Mouse (Mus musculus) C2C12 (cell line): ENCODE measurements at regions not wholly inside any gene's neighbourhood (a gene's known extent, or its start where the extent isn't known, plus 50 kb on each side); places are given as distances from the start of the nearest gene placed in this dataset.

Source experiments
- H3K27me3 ChIP-seq: one replicate; pipeline ENCODE4 v1.6.1; 2011; ENCODE audit not compliant: control insufficient read depth, insufficient read depth, insufficient read length
- H3K36me3 ChIP-seq: one replicate; pipeline ENCODE4 v1.6.1; 2011; ENCODE audit not compliant: control insufficient read depth, insufficient read depth
- H3K4me3 ChIP-seq: one replicate; pipeline ENCODE4 v1.5.1; 2011; ENCODE audit warnings: mild to moderate bottlenecking, control low read depth; ENCODE audit not compliant: poor library complexity, insufficient read depth, severe bottlenecking
- H3K79me2 ChIP-seq: one replicate; pipeline ENCODE4 v1.6.1; 2011; ENCODE audit not compliant: control insufficient read depth, insufficient read depth
- H3K79me3 ChIP-seq: one replicate; pipeline ENCODE4 v1.6.1; 2011; ENCODE audit warnings: low read depth, control low read depth
- H3ac ChIP-seq: one replicate; pipeline ENCODE3; 2011; ENCODE audit warnings: low read depth; ENCODE audit not compliant: control insufficient read depth, insufficient read length
- CEBPB ChIP-seq: IDR thresholded peaks from one replicate; pipeline ENCODE4 v1.6.1; 2011; ENCODE audit warnings: low read depth, mild to moderate bottlenecking, control low read depth, moderate library complexity
- CTCF ChIP-seq: IDR thresholded peaks from one replicate; pipeline ENCODE4 v1.5.1; 2011; ENCODE audit not compliant: control insufficient read depth, insufficient read depth, insufficient read length
- FOSL1 ChIP-seq: IDR thresholded peaks from one replicate; pipeline ENCODE4 v1.8.0; 2011; ENCODE audit warnings: mild to moderate bottlenecking, low read length; ENCODE audit not compliant: poor library complexity, insufficient read depth, severe bottlenecking
- MAX ChIP-seq: IDR thresholded peaks from one replicate; pipeline ENCODE4 v1.6.1; 2011; ENCODE audit warnings: mild to moderate bottlenecking, control low read depth
- MYOD1 ChIP-seq: IDR thresholded peaks from one replicate; pipeline ENCODE4 v1.6.1; 2011; ENCODE audit warnings: low read depth; ENCODE audit not compliant: control insufficient read depth, insufficient read length
- MYOG ChIP-seq: IDR thresholded peaks from one replicate; pipeline ENCODE4 v1.6.1; 2011; ENCODE audit not compliant: control insufficient read depth, insufficient read length; ENCODE audit errors: extremely low read depth
- USF1 ChIP-seq: IDR thresholded peaks from one replicate; pipeline ENCODE4 v1.6.1; 2011; ENCODE audit warnings: low read depth, mild to moderate bottlenecking, control low read depth, moderate library complexity

DNA sequence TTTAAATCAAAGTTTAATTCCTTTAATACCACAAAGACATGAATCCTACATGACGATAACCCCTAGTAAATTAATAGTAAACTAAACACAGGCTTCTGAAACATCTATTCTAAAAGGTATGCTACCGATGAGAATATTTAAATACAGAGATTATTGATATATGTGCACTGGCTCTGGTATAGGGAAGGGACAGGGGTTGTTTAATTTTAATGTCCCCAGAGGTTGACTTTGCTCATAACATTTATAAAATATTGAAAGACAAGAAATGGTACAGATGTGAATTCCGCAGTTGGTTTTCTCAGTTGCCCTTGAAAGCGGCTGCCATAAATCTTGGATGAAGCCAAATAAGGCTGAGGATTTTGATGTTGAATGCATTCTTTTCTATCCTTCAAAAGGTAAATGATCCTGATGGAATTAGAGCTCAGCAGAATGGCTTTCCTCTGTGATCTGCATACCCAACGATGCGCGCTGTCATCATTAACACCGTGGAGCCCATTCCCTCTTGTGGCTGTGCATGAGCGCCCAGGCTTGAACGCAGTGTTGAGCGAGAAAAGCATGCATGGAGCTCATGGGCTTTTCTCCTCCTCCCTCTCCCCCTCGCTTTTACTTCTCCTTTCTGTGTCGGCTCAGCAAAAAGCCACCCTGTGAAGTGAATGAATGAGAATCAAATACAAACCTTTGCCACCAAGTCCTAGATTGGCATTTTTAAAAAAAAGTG, 195.4 kb upstream of the Gm10306 start:
- Histone ChIP-seq H3K4me3 (no peak overlapping the region), H3K36me3 (no peaks in the 10 kb centered on the region), H3ac (no peak overlapping the region), H3K79me2 (no peaks in the 10 kb centered on the region), H3K27me3 (no peaks in the 10 kb centered on the region), H3K79me3 (no peaks in the 10 kb centered on the region)
- no peak for TF ChIP-seq CTCF
- TF ChIP-seq FOSL1 = no peak
- no peak for TF ChIP-seq MAX
- TF ChIP-seq CEBPB = no peak
- no peak for TF ChIP-seq USF1
- TF ChIP-seq MYOG = no peak

DNA sequence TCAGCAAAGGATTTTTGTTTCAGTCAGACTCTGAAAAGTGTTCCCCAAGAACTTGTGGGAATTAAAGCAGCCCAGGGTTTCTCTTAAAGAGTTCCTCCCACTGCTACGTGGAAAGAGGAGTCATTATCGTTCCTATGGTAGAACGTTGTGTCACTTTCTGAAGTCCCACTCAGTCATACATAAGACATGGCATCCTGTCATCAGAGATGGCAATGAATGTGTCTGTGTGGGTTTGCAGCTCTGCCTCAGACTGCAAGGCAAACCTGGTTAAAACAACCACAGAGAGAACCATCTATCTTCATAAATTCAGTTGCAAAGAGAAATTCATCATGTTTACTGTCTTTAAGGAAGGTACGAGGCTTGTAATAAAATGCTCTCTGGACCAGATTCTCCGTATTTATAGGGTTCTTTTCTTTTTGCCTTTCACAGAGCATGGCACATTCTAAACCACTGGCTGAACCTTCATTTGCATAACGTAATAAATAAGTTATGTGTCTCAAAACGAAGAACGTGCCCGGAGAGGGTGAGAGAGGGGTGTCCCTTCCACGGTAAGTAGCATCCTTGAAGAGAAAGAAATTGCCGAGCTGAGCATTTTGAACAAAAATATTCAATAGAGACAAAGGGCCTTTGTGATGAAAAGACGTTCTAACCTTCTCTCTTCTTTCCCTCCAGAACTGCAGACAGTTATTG, 194.7 kb upstream of the Gm10306 start:
- Histone ChIP-seq H3K79me3 (no peaks in the 10 kb centered on the region), H3K79me2 (no peaks in the 10 kb centered on the region), H3K4me3 (no peak overlapping the region), H3K36me3 (no peaks in the 10 kb centered on the region), H3K27me3 (no peaks in the 10 kb centered on the region), H3ac (no peak overlapping the region)
- TF ChIP-seq USF1 = no peak

DNA sequence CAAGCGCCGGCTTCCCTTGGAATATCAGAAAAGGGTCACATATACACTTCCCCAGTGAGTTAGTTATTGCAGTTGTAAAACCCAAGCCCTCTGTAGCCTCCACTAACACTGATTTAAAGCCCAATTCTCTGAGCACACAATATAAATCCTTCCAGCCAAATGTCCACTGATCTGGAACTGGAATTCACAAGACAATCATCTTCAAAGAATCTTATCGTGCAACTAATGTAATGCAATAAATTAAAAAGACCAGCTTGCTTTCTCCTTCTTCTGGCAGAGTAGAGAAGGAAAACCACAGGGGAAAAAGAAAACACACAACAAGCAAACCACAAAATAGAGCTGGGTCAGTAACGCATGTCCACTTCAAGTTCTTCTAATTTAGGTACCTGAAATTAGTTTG, 191.0 kb upstream of the Gm10306 start:
- Histone ChIP-seq H3K79me2 (no peaks in the 10 kb centered on the region), H3K4me3 (no peak overlapping the region), H3K27me3 (no peaks in the 10 kb centered on the region), H3ac (no peak overlapping the region), H3K36me3 (no peaks in the 10 kb centered on the region), H3K79me3 (no peaks in the 10 kb centered on the region)
- TF ChIP-seq USF1 = no peak
- no peak for TF ChIP-seq MYOG
- TF ChIP-seq FOSL1 = no peak

DNA sequence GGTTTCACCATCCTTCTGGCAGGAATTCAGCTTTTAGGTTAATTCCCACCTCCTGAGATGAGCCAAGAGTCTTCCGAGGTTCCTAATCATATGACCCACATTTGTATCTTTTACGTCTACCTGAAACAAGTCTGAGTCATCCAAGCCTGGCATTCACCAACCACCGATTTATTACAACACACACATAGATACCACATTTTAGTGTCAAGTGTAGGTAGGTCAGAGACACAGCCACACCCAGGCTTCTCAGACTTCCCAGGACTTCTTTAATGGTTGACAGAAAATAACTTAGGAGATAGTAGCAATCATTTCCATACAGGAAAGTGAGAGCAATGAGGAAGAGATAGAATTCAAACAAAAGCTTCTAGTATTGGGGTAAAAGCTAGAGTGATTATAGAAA, 189.2 kb upstream of the Gm10306 start:
- Histone ChIP-seq H3ac (no peak overlapping the region), H3K4me3 (no peak overlapping the region)

DNA sequence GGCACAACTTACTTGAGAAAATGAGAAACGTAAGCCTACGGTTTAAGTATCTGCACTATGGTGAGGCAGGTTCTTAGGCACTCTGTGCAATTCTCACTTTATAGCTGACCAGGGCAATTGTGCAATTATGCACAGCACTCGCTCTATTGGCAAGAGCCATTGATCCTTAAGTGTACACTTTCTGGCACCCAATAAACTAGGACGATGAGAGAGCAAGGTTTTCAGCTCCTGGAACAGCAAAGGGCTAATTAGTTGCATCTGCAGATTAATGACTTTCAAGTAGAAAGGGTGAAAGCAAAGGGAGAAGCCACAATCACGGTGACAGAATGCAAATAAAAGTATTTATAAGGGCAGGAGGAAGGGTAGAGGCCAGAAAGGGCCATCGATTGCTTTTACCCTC, 185.4 kb upstream of the Gm10306 start:
- no peaks in the 10 kb centered on the region for H3K27me3 ChIP-seq

More for the DNA sequence above, 189.2 kb upstream of the Gm10306 start:
- no peaks in the 10 kb centered on the region for H3K36me3 ChIP-seq
- H3K79me2 ChIP-seq = no peaks in the 10 kb centered on the region
- no peaks in the 10 kb centered on the region for H3K79me3 ChIP-seq
- no peaks in the 10 kb centered on the region for H3K27me3 ChIP-seq
- TF ChIP-seq CEBPB = no peak
- TF ChIP-seq MAX = no peak
- TF ChIP-seq FOSL1 = no peak
- no peak for TF ChIP-seq MYOG
- no peak for TF ChIP-seq USF1
- no peak for TF ChIP-seq CTCF
- no peak for TF ChIP-seq MYOD1

DNA sequence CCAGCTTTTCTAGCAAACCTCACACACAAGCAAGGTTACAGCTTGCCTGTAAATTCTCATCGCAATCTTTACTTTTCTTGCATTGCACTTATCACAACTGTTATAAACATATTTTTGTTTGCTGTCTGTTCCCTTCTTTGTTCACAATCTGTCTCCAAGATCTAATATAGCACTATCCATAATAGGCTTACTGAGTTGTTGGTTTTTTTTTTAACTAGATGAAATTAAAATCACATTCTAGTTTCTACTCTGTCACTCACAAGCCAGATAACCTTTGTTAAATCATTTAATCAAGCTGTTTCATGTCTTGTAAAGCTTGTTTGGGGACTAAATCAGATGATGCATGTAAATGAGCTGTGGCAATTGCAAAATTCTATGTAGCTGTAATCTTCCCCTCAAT, 180.1 kb upstream of the Gm10306 start:
- TF ChIP-seq MAX = no peak
- no peak for TF ChIP-seq FOSL1
- no peak for TF ChIP-seq USF1
- TF ChIP-seq MYOD1 = no peak
- no peak for TF ChIP-seq MYOG
- no peak for TF ChIP-seq CEBPB
- no peak for TF ChIP-seq CTCF
- no peak overlapping the region for H3K4me3 ChIP-seq

More for the DNA sequence above, 185.4 kb upstream of the Gm10306 start:
- no peaks in the 10 kb centered on the region for H3K36me3 ChIP-seq
- H3K79me3 ChIP-seq = no peaks in the 10 kb centered on the region
- no peak overlapping the region for H3K4me3 ChIP-seq
- no peak overlapping the region for H3ac ChIP-seq
- TF ChIP-seq USF1 (no peak), MAX (no peak), MYOD1 (no peak), MYOG (no peak), FOSL1 (no peak), CTCF (no peak), CEBPB (no peak)
- H3K79me2 ChIP-seq = no peaks in the 10 kb centered on the region

More for the DNA sequence above, 180.1 kb upstream of the Gm10306 start:
- no peaks in the 10 kb centered on the region for H3K36me3 ChIP-seq
- H3K27me3 ChIP-seq = no peaks in the 10 kb centered on the region
- H3ac ChIP-seq = no peak overlapping the region
- H3K79me2 ChIP-seq = no peaks in the 10 kb centered on the region
- H3K79me3 ChIP-seq = no peaks in the 10 kb centered on the region
